Mouse (Mus musculus) layer of hippocampus, adult 9-10 months (tissue): Measurements from ENCODE around the gene Dpm1.

Experiments used
- DNase-seq: peaks from one replicate; pipeline ENCODE4 v3.0.0; 2022; ENCODE audit warnings: low spot score

The Dpm1 gene

DNA sequence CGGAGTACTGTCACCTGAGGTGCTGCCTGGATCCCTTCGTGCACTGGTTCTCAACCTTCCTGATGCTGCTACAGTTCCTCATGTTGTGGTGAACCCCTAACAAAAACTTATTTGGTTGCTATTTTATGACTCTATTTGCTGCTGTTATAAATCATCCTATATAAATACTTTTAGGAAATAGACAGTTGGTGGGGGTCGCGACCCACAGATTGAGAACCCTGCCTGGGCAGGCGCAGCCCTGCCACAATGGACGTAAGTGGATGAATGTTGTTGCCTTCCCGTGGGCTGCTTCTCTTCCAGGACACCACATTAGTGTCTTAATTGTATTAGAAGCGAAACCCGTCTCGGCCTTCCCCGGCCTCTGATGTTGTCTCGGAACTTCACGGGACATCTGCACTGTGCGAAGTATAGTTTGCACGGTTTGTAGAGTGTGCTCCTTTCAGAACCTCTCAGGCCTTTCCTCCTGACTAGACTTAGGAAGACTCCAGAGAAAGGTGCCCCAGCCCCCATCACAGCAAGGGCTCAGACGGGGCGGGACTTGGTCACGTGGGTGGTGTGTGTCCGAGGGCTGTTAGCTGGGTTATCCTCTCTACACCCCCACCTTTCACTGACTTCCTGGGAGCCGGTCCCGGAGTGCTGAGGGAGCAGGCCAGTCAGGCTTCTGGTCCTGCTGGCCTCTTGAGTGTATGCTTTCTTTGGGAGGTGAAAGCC lies 63.5 kb downstream of the Dpm1 start:
- no peak for DNase-seq

- DNase-seq = no peak
Measured at GRCm38 (mm10) chr2:168161978-168162377, 68.4 kb downstream of the Dpm1 start.

DNA sequence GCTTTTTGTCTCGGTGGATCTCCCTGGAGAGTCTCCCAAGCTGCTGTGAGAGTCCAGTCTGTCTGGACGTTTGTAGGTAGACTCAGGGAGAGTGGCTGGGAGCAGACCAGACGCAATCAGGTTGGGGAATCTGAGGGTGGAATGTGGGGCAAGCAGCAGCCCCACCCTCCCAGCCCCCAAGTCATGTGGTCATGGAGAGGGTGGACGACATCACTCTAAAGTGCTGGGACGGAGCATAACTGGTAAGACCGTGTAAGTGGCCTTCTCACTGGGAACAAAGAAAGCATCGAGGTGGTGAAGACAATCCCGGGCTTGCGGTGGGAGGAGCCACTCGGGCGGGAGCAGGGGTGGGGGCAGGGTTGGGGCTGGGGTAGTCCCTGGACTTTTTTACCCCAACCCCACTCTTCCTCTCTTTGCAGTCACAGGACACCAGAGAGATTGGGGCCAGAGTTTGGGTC lies 68.8 kb downstream of the Dpm1 start:
- no peak for DNase-seq

GRCm38 (mm10) chr2:168160370-168160930 lies 69.9 kb downstream of the Dpm1 start:
- DNase-seq = no peak
